Comparison of ENCODE assay signal across 10 mouse cellular contexts in the genomic region with DNA sequence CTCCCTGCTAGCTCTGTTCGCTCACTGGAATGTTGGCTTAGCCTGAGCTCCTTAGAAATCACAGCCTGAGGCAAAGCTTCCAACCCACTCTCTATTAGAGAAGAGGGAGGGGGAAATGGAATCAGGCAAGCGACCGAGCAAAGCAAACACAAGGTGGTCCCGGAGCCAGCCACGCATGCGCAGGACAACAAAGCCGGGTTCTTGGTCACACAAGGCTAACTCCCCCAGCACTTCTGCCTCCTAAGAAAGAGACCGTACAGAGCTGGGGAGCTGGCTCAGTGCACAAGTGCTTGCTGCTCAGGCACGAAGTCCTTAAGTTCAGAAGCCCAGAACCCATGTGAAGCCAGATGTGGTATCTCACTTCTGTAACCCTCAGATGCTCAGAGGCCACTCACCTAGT. TPM values are rescaled to one million over a fixed set of nuclear protein-coding genes. Genes with fewer than 3 reads are reported as not detected.
DNase-seq lines count a peak whose midpoint lies in the region; ATAC-seq and TF ChIP-seq lines count a peak whose summit lies in the region.
"Had no signal": no experiment of that assay in that cellular context is flagged by ENCODE, and none has a peak within 500 bp of the region (broad histone marks: within the 10 kb centered on the region; RNA-seq: fewer than 3 reads in every experiment).

No protein-coding gene starts in this region.

- peaks cover 4% of the 10 kb centered on the region for H3K9me3 ChIP-seq in heart, embryonic 14.5 days (ENCODE audit: control insufficient read depth, low read length)
- H3K9me3 ChIP-seq in ES-E14 (ENCODE audit: control insufficient read depth, insufficient read depth, low read depth, low read length), result no peaks in the 10 kb centered on the region
- H3K9me3 ChIP-seq in forebrain, embryonic 12.5 days, result peaks cover 7% of the 10 kb centered on the region
- H3K9me3 ChIP-seq in liver, postnatal 0 days (ENCODE audit: low read length), result no peaks in the 10 kb centered on the region

- H3K9ac ChIP-seq in heart, embryonic 14.5 days (ENCODE audit: low read length), result no peak overlapping the region
- H3K9ac ChIP-seq in ES-E14 (ENCODE audit: insufficient read depth, low read depth, low read length, poor library complexity, severe bottlenecking), result peak overlapping the region; percentile 61; the same call in 1 of the 2 replicates
- no peak overlapping the region for H3K9ac ChIP-seq in forebrain, embryonic 12.5 days
- no peak overlapping the region for H3K9ac ChIP-seq in liver, postnatal 0 days (replicated peaks)
- H3K9ac ChIP-seq: liver, embryonic 14.5 days had no signal

- no peak for TF ChIP-seq CTCF in liver, postnatal 0 days (IDR thresholded peaks at IDR 0.05; ENCODE audit: low read depth)

- no peak for ATAC-seq in heart, embryonic 14.5 days (ENCODE audit: insufficient number of reproducible peaks, insufficient read depth, low FRiP score, low read depth)
- ATAC-seq in forebrain, embryonic 12.5 days (ENCODE audit: low FRiP score), result no peak
- no peak for ATAC-seq in liver, postnatal 0 days
- no peak for ATAC-seq in inflammation-experienced regulatory T-cells, adult 6 months

- peak overlapping the region; percentile 21; the same call in 1 of the 2 replicates for H3K4me2 ChIP-seq in heart, embryonic 14.5 days (ENCODE audit: low read length)
- peak overlapping the region; percentile 13; the same call in 1 of the 2 replicates for H3K4me2 ChIP-seq in forebrain, embryonic 12.5 days
- peak overlapping the region; percentile 23; the same call in 1 of the 2 replicates for H3K4me2 ChIP-seq in liver, postnatal 0 days (ENCODE audit: low read depth, low read length)

- TF ChIP-seq EP300 in liver, postnatal 0 days (IDR thresholded peaks at IDR 0.05; ENCODE audit: low read depth), result no peak

- H3K27ac ChIP-seq in heart, embryonic 14.5 days (replicated peaks in 1 of 2; ENCODE audit: control insufficient read depth in 1 of 2, insufficient read depth in 1 of 2, low read depth in 2 of 2, low read length in 2 of 2), result no peak overlapping the region
- H3K27ac ChIP-seq in ES-E14 (ENCODE audit: insufficient read depth, low read depth, low read length, poor library complexity, severe bottlenecking), result no peak overlapping the region
- no peak overlapping the region for H3K27ac ChIP-seq in forebrain, embryonic 12.5 days
- no peak overlapping the region for H3K27ac ChIP-seq in liver, postnatal 0 days (ENCODE audit: low read depth)
- H3K27ac ChIP-seq: liver, embryonic 14.5 days had no signal

- H3K4me3 ChIP-seq in heart, embryonic 14.5 days (ENCODE audit: control insufficient read depth in 1 of 2, insufficient read depth in 1 of 2, low read depth in 1 of 2, low read length in 2 of 2), result no peak overlapping the region
- H3K4me3 ChIP-seq in ES-E14 (ENCODE audit: insufficient read depth in 1 of 2, low read depth in 1 of 2, low read length in 2 of 2, poor library complexity in 1 of 2, severe bottlenecking in 1 of 2), result peak overlapping the region; percentile 30 to 57; a peak in 3 of 4 replicates
- H3K4me3 ChIP-seq in forebrain, embryonic 12.5 days (replicated peaks), result no peak overlapping the region
- no peak overlapping the region for H3K4me3 ChIP-seq in liver, postnatal 0 days (ENCODE audit: low read depth, low read length)

- no peaks in the 10 kb centered on the region for H3K27me3 ChIP-seq in heart, embryonic 14.5 days (ENCODE audit: control insufficient read depth, insufficient read depth, low read length)
- H3K27me3 ChIP-seq in forebrain, embryonic 12.5 days, result no peaks in the 10 kb centered on the region
- no peaks in the 10 kb centered on the region for H3K27me3 ChIP-seq in liver, postnatal 0 days (ENCODE audit: insufficient read depth, low read length)

- intact Hi-C loops in heart, postnatal 10 days (cut with DNase I), result no loop called here

- in situ Hi-C loops in ES-E14 (cut with MboI; ENCODE audit: low sequenced_read_pairs in 2 of 2, unreplicated experiment in 2 of 2), result no loop called here

- H3K36me3 ChIP-seq in heart, embryonic 14.5 days (ENCODE audit: control insufficient read depth, insufficient read depth, low read length), result no peaks in the 10 kb centered on the region
- H3K36me3 ChIP-seq in ES-E14 (ENCODE audit: control insufficient read depth, insufficient read depth, low read length, poor library complexity, severe bottlenecking), result no peaks in the 10 kb centered on the region
- no peaks in the 10 kb centered on the region for H3K36me3 ChIP-seq in forebrain, embryonic 12.5 days (replicated peaks)
- H3K36me3 ChIP-seq in liver, postnatal 0 days (replicated peaks; ENCODE audit: insufficient read depth, low read length), result no peaks in the 10 kb centered on the region

- 61% methylated on average over 9 of the region's 9 CpGs for WGBS in heart, embryonic 14.5 days
- WGBS in forebrain, embryonic 12.5 days, result 52% methylated on average over 9 of the region's 9 CpGs
- WGBS in liver, postnatal 0 days (ENCODE audit: insufficient replicate concordance), result 53% methylated on average over 9 of the region's 9 CpGs

- H3K4me1 ChIP-seq in heart, embryonic 14.5 days (ENCODE audit: control insufficient read depth in 2 of 2, insufficient read depth in 2 of 2, low read length in 2 of 2), result no peaks in the 10 kb centered on the region
- peaks cover 2 to 6% of the 10 kb centered on the region in 2 experiments; a peak in 2 of 4 replicates for H3K4me1 ChIP-seq in ES-E14 (ENCODE audit: control insufficient read depth in 2 of 2, insufficient read depth in 2 of 2, low read length in 2 of 2, poor library complexity in 1 of 2)
- H3K4me1 ChIP-seq in forebrain, embryonic 12.5 days, result no peaks in the 10 kb centered on the region
- peaks cover 2% of the 10 kb centered on the region; the same call in 1 of the 2 replicates for H3K4me1 ChIP-seq in liver, postnatal 0 days (ENCODE audit: insufficient read depth)

- DNase-seq in heart, postnatal 10 days, result no peak
- peak; percentile 43 for DNase-seq in ES-E14 (ENCODE audit: low read depth, low spot score)
- no peak for DNase-seq in liver, postnatal 0 days
- DNase-seq in cerebellum, adult 11-12 months, result no peak
- no peak for DNase-seq in frontal cortex, postnatal 10 days (ENCODE audit: low spot score in 2 of 2)
- DNase-seq: heart, adult 11 months had no signal

TF ChIP-seq in ES-E14, 5 proteins besides CTCF, POLR2A, EP300 and RAD21:
- no peak for TF ChIP-seq HCFC1 (IDR thresholded peaks at IDR 0.05; ENCODE audit: borderline replicate concordance, insufficient read depth, low read length)
- no peak for TF ChIP-seq MAFK (IDR thresholded peaks at IDR 0.05; ENCODE audit: insufficient read depth, low read depth, low read length)
- TF ChIP-seq ZC3H11A (IDR thresholded peaks at IDR 0.05; ENCODE audit: borderline replicate concordance, low read depth, low read length), result no peak
- TF ChIP-seq ZNF384 (IDR thresholded peaks at IDR 0.05; ENCODE audit: low read depth, low read length), result no peak
- no peak for TF ChIP-seq CHD2 (IDR thresholded peaks at IDR 0.05; ENCODE audit: low read depth, low read length)

RNA-seq across cellular contexts. Expression of gene Minos1, which starts 12.1 kb away (rescaled TPM):
- 761 and 765 TPM in 2 replicates for polyA plus RNA-seq in heart, embryonic 14.5 days (2014; fragmentation: Nextera tagmentation; extraction: Ambion mirVana)
- total RNA-seq in heart, postnatal 10 days (2021), result 100 to 1,000 TPM; 714 to 726 TPM
- total RNA-seq in ES-E14 (2012; rRNA removed), result 141 and 147 TPM in 2 replicates
- polyA plus RNA-seq in forebrain, embryonic 12.5 days (2016; fragmentation: Nextera tagmentation; extraction: Ambion mirVana), result 416 and 438 TPM in 2 replicates
- 384 and 387 TPM in 2 replicates for polyA plus RNA-seq in liver, postnatal 0 days (2015; fragmentation: Nextera tagmentation; extraction: Ambion mirVana)
- polyA plus RNA-seq in inflammation-experienced regulatory T-cells, adult 6 months (2017; shearing (Covaris generic)), result 100 to 1,000 TPM; 341 to 392 (median 352) TPM

RNA-seq across cellular contexts. Expression of gene Capzb, which starts 49.7 kb away (rescaled TPM):
- 292 and 301 TPM in 2 replicates for polyA plus RNA-seq in heart, embryonic 14.5 days (2014; fragmentation: Nextera tagmentation; extraction: Ambion mirVana)
- total RNA-seq in heart, postnatal 10 days (2021), result 100 to 1,000 TPM; 394 to 406 TPM
- total RNA-seq in ES-E14 (2012; rRNA removed), result 86.7 and 111 TPM in 2 replicates
- polyA plus RNA-seq in forebrain, embryonic 12.5 days (2016; fragmentation: Nextera tagmentation; extraction: Ambion mirVana), result 307 and 312 TPM in 2 replicates
- 136 and 143 TPM in 2 replicates for polyA plus RNA-seq in liver, postnatal 0 days (2015; fragmentation: Nextera tagmentation; extraction: Ambion mirVana)
- 100 to 1,000 TPM; 536 to 831 (median 607) TPM for polyA plus RNA-seq in inflammation-experienced regulatory T-cells, adult 6 months (2017; shearing (Covaris generic))

RNA-seq across cellular contexts. Expression of gene Nbl1, which starts 50.2 kb away (rescaled TPM):
- polyA plus RNA-seq in heart, embryonic 14.5 days (2014; fragmentation: Nextera tagmentation; extraction: Ambion mirVana), result 13.0 and 15.1 TPM in 2 replicates
- total RNA-seq in heart, postnatal 10 days (2021), result 10 to 100 TPM; 27.9 to 36.3 TPM
- total RNA-seq in ES-E14 (2012; rRNA removed), result 4.5 and 12.5 TPM in 2 replicates
- 22.5 and 26.7 TPM in 2 replicates for polyA plus RNA-seq in forebrain, embryonic 12.5 days (2016; fragmentation: Nextera tagmentation; extraction: Ambion mirVana)
- 3.0 and 3.1 TPM in 2 replicates for polyA plus RNA-seq in liver, postnatal 0 days (2015; fragmentation: Nextera tagmentation; extraction: Ambion mirVana)
- under 1 TPM in 2 of 3 experiments, not detected in 1; 0.60 to 0.82 TPM for polyA plus RNA-seq in inflammation-experienced regulatory T-cells, adult 6 months (2017; shearing (Covaris generic))

Comparison
In these comparisons a context has a peak if more than half of its experiments do, and no peak if none do; other contexts are left out.
1. H3K4me3 ChIP-seq: peak in ES-E14 (2 of 2); none in heart, embryonic 14.5 days (0 of 2), forebrain, embryonic 12.5 days (single experiment) and liver, postnatal 0 days (single experiment).
2. Peak in every context shown above with its lines, with median percentiles within 50 percentile points of each other: H3K4me2 ChIP-seq.